Mouse (Mus musculus): ENCODE results near the gene Col5a3. TPM values are rescaled to one million over a fixed set of nuclear protein-coding genes. Genes with fewer than 3 reads are reported as not detected.

The Col5a3 gene
- polyA plus RNA-seq, 1 experiment, result 70.3 TPM

DNA sequence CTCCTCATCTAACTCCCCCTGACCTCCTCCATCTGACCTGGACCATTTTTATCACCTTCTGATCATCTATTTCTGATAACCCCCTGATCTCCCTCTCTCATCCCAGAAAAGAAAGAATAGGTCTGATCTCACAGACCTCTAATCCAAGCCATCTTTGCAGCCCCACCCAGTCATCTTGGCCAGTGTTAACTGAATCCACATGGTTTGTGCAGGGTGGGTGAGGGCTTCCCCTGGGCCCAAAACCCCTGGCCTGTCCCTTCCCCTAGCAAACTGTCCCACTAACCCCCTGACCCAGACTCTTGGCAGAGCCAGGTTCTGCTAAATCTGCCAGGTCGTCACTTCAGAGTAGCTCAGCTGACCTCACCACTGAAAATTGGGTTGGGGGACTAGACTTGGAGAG, 4.1 kb downstream of the Col5a3 start:
- H3K27me3 ChIP-seq (ENCODE audit: control insufficient read depth, insufficient read depth, insufficient read length), result no peaks in the 10 kb centered on the region
- H3K4me2 ChIP-seq (ENCODE audit: low read depth), result peak overlapping the region; percentile 41
- TF ChIP-seq USF1 (IDR thresholded peaks at IDR 0.05; ENCODE audit: low read depth), result no peak
- TF ChIP-seq CEBPB (IDR thresholded peaks at IDR 0.05; ENCODE audit: insufficient read depth, poor library complexity, severe bottlenecking), result no peak
- no peak for TF ChIP-seq REST (IDR thresholded peaks at IDR 0.05; ENCODE audit: insufficient read depth, insufficient read length)
- peaks cover 22% of the 10 kb centered on the region for H3K79me2 ChIP-seq (ENCODE audit: control insufficient read depth, insufficient read depth)
- H3ac ChIP-seq (ENCODE audit: control insufficient read depth, insufficient read length), result no peak overlapping the region
- no peak overlapping the region for H3K4me3 ChIP-seq
- no peaks in the 10 kb centered on the region for H3K36me3 ChIP-seq (ENCODE audit: control insufficient read depth, insufficient read depth)

- TF ChIP-seq MYOG (IDR thresholded peaks at IDR 0.05; ENCODE audit: control insufficient read depth in 1 of 3, insufficient read depth in 1 of 3, insufficient read length in 2 of 3, low read depth in 2 of 3) (no peak), POLR2A (IDR thresholded peaks at IDR 0.05; ENCODE audit: insufficient read length, low read depth) (no peak)
- peak overlapping the region; percentile 41 for H3K4me2 ChIP-seq (ENCODE audit: low read depth)
- no peaks in the 10 kb centered on the region for H3K27me3 ChIP-seq (ENCODE audit: control insufficient read depth, insufficient read depth, insufficient read length)
Measured at GRCm38 (mm10) chr9:20810271-20810670, 4.6 kb downstream of the Col5a3 start.

GRCm38 (mm10) chr9:20805706-20806105, 9.2 kb downstream of the Col5a3 start:
- Histone ChIP-seq H3ac (ENCODE audit: control insufficient read depth, insufficient read length) (no peak overlapping the region), H3K36me3 (ENCODE audit: control insufficient read depth, insufficient read depth) (peaks cover 3% of the 10 kb centered on the region), H3K27me3 (ENCODE audit: control insufficient read depth, insufficient read depth, insufficient read length) (no peaks in the 10 kb centered on the region), H3K4me2 (ENCODE audit: low read depth) (no peak overlapping the region), H3K79me2 (ENCODE audit: control insufficient read depth, insufficient read depth) (no peaks in the 10 kb centered on the region), H3K4me3 (no peak overlapping the region)
- TF ChIP-seq MYOD1 (IDR thresholded peaks at IDR 0.05; ENCODE audit: control insufficient read depth in 1 of 3, insufficient read length in 2 of 3, low read depth in 2 of 3) (no peak), SRF (IDR thresholded peaks at IDR 0.05; ENCODE audit: control insufficient read depth, insufficient read length, low read depth) (no peak), REST (IDR thresholded peaks at IDR 0.05; ENCODE audit: insufficient read depth, insufficient read length) (no peak), TCF12 (IDR thresholded peaks at IDR 0.05; ENCODE audit: insufficient read depth, poor library complexity, severe bottlenecking) (no peak)

More at GRCm38 (mm10) chr9:20810271-20810670, 4.6 kb downstream of the Col5a3 start:
- H3K4me3 ChIP-seq, result no peak overlapping the region
- no peak overlapping the region for H3ac ChIP-seq (ENCODE audit: control insufficient read depth, insufficient read length)
- peaks cover 22% of the 10 kb centered on the region for H3K79me2 ChIP-seq (ENCODE audit: control insufficient read depth, insufficient read depth)
- H3K36me3 ChIP-seq (ENCODE audit: control insufficient read depth, insufficient read depth), result no peaks in the 10 kb centered on the region

DNA sequence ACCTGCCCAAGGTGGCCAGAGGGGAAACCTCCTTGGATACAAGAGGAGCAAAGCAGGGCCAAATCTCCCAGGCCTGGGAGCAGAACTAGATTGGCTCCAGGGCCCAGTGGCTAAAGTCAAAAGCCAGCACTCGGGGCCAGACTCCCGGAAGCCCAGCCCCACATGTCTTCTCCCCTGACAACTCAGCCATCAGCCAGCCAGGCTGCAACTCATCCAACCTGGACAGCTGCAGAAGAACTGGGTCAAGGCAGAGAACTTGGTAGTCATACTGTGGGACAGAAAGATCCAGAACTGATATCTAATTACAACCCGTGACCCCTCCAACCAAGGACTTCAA, 9.7 kb downstream of the Col5a3 start:
- Histone ChIP-seq H3K79me2 (ENCODE audit: control insufficient read depth, insufficient read depth) (no peaks in the 10 kb centered on the region), H3K27me3 (ENCODE audit: control insufficient read depth, insufficient read depth, insufficient read length) (no peaks in the 10 kb centered on the region), H3ac (ENCODE audit: control insufficient read depth, insufficient read length) (no peak overlapping the region), H3K4me2 (ENCODE audit: low read depth) (no peak overlapping the region), H3K36me3 (ENCODE audit: control insufficient read depth, insufficient read depth) (peaks cover 3% of the 10 kb centered on the region), H3K4me3 (no peak overlapping the region)
- TF ChIP-seq TCF12 (IDR thresholded peaks at IDR 0.05; ENCODE audit: insufficient read depth, poor library complexity, severe bottlenecking) (no peak), MYOG (IDR thresholded peaks at IDR 0.05; ENCODE audit: control insufficient read depth in 1 of 3, insufficient read depth in 1 of 3, insufficient read length in 2 of 3, low read depth in 2 of 3) (no peak), REST (IDR thresholded peaks at IDR 0.05; ENCODE audit: insufficient read depth, insufficient read length) (no peak), CEBPB (IDR thresholded peaks at IDR 0.05; ENCODE audit: insufficient read depth, poor library complexity, severe bottlenecking) (no peak), MAX (IDR thresholded peaks at IDR 0.05; ENCODE audit: low read depth) (no peak), E2F4 (IDR thresholded peaks at IDR 0.05; ENCODE audit: insufficient read depth) (no peak)

DNA sequence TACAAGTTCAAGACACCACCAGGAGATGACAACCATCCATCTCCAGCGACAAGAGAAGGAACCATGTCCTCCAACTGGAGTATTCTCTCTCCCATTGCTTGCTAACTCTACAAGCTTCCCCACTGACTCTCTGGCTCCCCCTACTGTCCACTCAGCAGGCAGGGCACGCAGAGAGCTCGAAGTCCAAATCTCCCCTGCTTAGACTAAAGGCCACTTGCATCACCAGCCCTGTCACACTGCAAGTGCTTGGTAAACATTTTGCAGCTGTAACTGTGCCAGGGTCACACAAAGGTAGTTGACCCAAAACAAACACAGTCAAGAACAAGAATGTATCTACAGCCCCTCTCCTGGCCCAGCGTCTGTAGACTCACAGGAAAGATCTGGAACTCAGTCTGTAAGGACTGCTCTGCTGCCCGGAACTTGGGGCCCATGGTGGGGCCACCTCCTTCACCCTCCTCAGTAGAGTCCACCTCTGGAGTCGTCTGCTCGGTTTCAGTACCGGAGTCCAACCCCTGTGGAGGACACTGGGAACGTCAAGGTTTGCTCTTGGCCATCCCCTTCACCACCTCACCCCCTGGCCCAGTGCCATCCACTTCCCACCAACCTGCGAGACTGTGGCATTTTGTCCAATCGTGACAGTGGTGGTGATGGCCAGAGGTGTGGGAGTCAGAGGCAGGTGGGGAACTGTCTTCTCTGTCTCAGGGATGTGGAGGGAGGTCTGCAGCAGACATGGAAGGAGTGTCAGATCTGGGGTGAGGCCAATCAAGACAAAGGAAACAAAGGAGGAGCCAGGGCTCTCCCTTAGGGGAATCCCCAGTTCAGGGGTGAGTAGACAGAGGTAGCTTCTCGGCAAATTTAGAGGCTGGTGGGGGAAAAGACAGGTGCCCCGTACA, 10.4 kb downstream of the Col5a3 start:
- Histone ChIP-seq H3K36me3 (ENCODE audit: control insufficient read depth, insufficient read depth) (peaks cover 3% of the 10 kb centered on the region), H3K4me3 (no peak overlapping the region), H3K79me2 (ENCODE audit: control insufficient read depth, insufficient read depth) (no peaks in the 10 kb centered on the region), H3K27me3 (ENCODE audit: control insufficient read depth, insufficient read depth, insufficient read length) (no peaks in the 10 kb centered on the region), H3ac (ENCODE audit: control insufficient read depth, insufficient read length) (no peak overlapping the region), H3K4me2 (ENCODE audit: low read depth) (no peak overlapping the region)
- TF ChIP-seq POLR2AphosphoS2 (IDR thresholded peaks at IDR 0.05; ENCODE audit: insufficient read length, low read depth), result no peak
- no peak for TF ChIP-seq REST (IDR thresholded peaks at IDR 0.05; ENCODE audit: insufficient read depth, insufficient read length)
- no peak for TF ChIP-seq MYOG (IDR thresholded peaks at IDR 0.05; ENCODE audit: control insufficient read depth in 1 of 3, insufficient read depth in 1 of 3, insufficient read length in 2 of 3, low read depth in 2 of 3)

GRCm38 (mm10) chr9:20794108-20794806, 20.6 kb downstream of the Col5a3 start:
- TF ChIP-seq MYOG (IDR thresholded peaks at IDR 0.05; ENCODE audit: control insufficient read depth in 1 of 3, insufficient read depth in 1 of 3, insufficient read length in 2 of 3, low read depth in 2 of 3) (no peak), POLR2A (IDR thresholded peaks at IDR 0.05; ENCODE audit: insufficient read length, low read depth) (peak; percentile 47), E2F4 (IDR thresholded peaks at IDR 0.05; ENCODE audit: insufficient read depth) (no peak)
- no peaks in the 10 kb centered on the region for H3K79me2 ChIP-seq (ENCODE audit: control insufficient read depth, insufficient read depth)
- no peak overlapping the region for H3K4me2 ChIP-seq (ENCODE audit: low read depth)

More at GRCm38 (mm10) chr9:20794108-20794806, 20.6 kb downstream of the Col5a3 start:
- Histone ChIP-seq H3K4me3 (no peak overlapping the region), H3K27me3 (ENCODE audit: control insufficient read depth, insufficient read depth, insufficient read length) (no peaks in the 10 kb centered on the region), H3K36me3 (ENCODE audit: control insufficient read depth, insufficient read depth) (peaks cover 7% of the 10 kb centered on the region), H3ac (ENCODE audit: control insufficient read depth, insufficient read length) (no peak overlapping the region)

Measured in myocyte (in vitro differentiated cells).